Mouse (Mus musculus) right cerebral cortex, adult 18-20 months (tissue): ENCODE measurements around the gene Dock2.

Experiments used
- DNase-seq: peaks from one replicate; pipeline ENCODE4 v3.0.0; 2022; ENCODE audit warnings: mixed read lengths

The Dock2 gene

GRCm38 (mm10) chr11:34524586-34524985 lies 259.1 kb downstream of the Dock2 start:
- DNase-seq = no peak

GRCm38 (mm10) chr11:34518566-34518965 lies 265.1 kb downstream of the Dock2 start:
- no peak for DNase-seq

GRCm38 (mm10) chr11:34516971-34517370 lies 266.7 kb downstream of the Dock2 start:
- DNase-seq = no peak

GRCm38 (mm10) chr11:34515301-34515700 lies 268.4 kb downstream of the Dock2 start:
- DNase-seq = no peak

- no peak for DNase-seq
Observed at GRCm38 (mm10) chr11:34506390-34506789, 277.3 kb downstream of the Dock2 start.

GRCm38 (mm10) chr11:34499663-34500062 lies 284.0 kb downstream of the Dock2 start:
- no peak for DNase-seq

- no peak for DNase-seq
Observed at GRCm38 (mm10) chr11:34494682-34495081, 289.0 kb downstream of the Dock2 start.

- DNase-seq = no peak
Observed at GRCm38 (mm10) chr11:34492986-34493385, 290.7 kb downstream of the Dock2 start.

GRCm38 (mm10) chr11:34492223-34492622 lies 291.5 kb downstream of the Dock2 start:
- no peak for DNase-seq

GRCm38 (mm10) chr11:34489548-34489947 lies 294.1 kb downstream of the Dock2 start:
- no peak for DNase-seq

GRCm38 (mm10) chr11:34479301-34479700 lies 304.4 kb downstream of the Dock2 start:
- DNase-seq = no peak

GRCm38 (mm10) chr11:34469792-34470191 lies 313.9 kb downstream of the Dock2 start:
- DNase-seq = no peak

- no peak for DNase-seq
Observed at GRCm38 (mm10) chr11:34468571-34468970, 315.1 kb downstream of the Dock2 start.

- DNase-seq = no peak
Observed at GRCm38 (mm10) chr11:34467056-34467455, 316.6 kb downstream of the Dock2 start.

GRCm38 (mm10) chr11:34449944-34450343 lies 333.7 kb downstream of the Dock2 start:
- DNase-seq = no peak

GRCm38 (mm10) chr11:34447891-34448290 lies 335.8 kb downstream of the Dock2 start:
- DNase-seq = no peak

- DNase-seq = no peak
Observed at GRCm38 (mm10) chr11:34438429-34438828, 345.3 kb downstream of the Dock2 start.

GRCm38 (mm10) chr11:34437446-34437845 lies 346.2 kb downstream of the Dock2 start:
- DNase-seq = no peak

GRCm38 (mm10) chr11:34431978-34432377 lies 351.7 kb downstream of the Dock2 start:
- no peak for DNase-seq

- DNase-seq = no peak
Observed at GRCm38 (mm10) chr11:34431371-34431770, 352.3 kb downstream of the Dock2 start.

- no peak for DNase-seq
Observed at GRCm38 (mm10) chr11:34430940-34431339, 352.8 kb downstream of the Dock2 start.

GRCm38 (mm10) chr11:34427212-34427611 lies 356.5 kb downstream of the Dock2 start:
- DNase-seq = no peak

- DNase-seq = no peak
Observed at GRCm38 (mm10) chr11:34424546-34424945, 359.1 kb downstream of the Dock2 start.

- DNase-seq = peak; percentile 78
Observed at GRCm38 (mm10) chr11:34421061-34421460, 362.6 kb downstream of the Dock2 start.

GRCm38 (mm10) chr11:34416619-34416979 lies 367.1 kb downstream of the Dock2 start:
- no peak for DNase-seq
